Mouse (Mus musculus): ENCODE data around the gene March4. TPM values are rescaled to one million over a fixed set of nuclear protein-coding genes. Genes with fewer than 3 reads are reported as not detected.

March4 gene
- total RNA-seq, 1 experiment = not detected

- in situ Hi-C loops (cut with MboI; ENCODE audit: low sequenced_read_pairs in 2 of 2, unreplicated experiment in 2 of 2) = no loop called here
- TF ChIP-seq MAFK (IDR thresholded peaks at IDR 0.05; ENCODE audit: insufficient read depth, low read depth, low read length) (no peak), ZC3H11A (IDR thresholded peaks at IDR 0.05; ENCODE audit: borderline replicate concordance, low read depth, low read length) (no peak), CHD2 (IDR thresholded peaks at IDR 0.05; ENCODE audit: low read depth, low read length) (no peak), HCFC1 (IDR thresholded peaks at IDR 0.05; ENCODE audit: borderline replicate concordance, insufficient read depth, low read length) (no peak), ZNF384 (IDR thresholded peaks at IDR 0.05; ENCODE audit: low read depth, low read length) (no peak)
- H3K4me1 ChIP-seq (ENCODE audit: control insufficient read depth in 2 of 2, insufficient read depth in 2 of 2, low read length in 2 of 2, poor library complexity in 1 of 2) = peaks cover 2 to 3% of the 10 kb centered on the region in 2 experiments; a peak in 2 of 4 replicates
Measured at GRCm38 (mm10) chr1:72492666-72493065, 44.1 kb downstream of the March4 start.

GRCm38 (mm10) chr1:72491307-72491706 lies 45.4 kb downstream of the March4 start:
- Histone ChIP-seq H3K4me1 (ENCODE audit: control insufficient read depth in 2 of 2, insufficient read depth in 2 of 2, low read length in 2 of 2, poor library complexity in 1 of 2) (peaks cover 2 to 3% of the 10 kb centered on the region in 2 experiments; a peak in 2 of 4 replicates), H3K9me3 (ENCODE audit: control insufficient read depth, insufficient read depth, low read depth, low read length) (no peaks in the 10 kb centered on the region), H3K4me3 (ENCODE audit: insufficient read depth in 1 of 2, low read depth in 1 of 2, low read length in 2 of 2, poor library complexity in 1 of 2, severe bottlenecking in 1 of 2) (no peak overlapping the region), H3K9ac (ENCODE audit: insufficient read depth, low read depth, low read length, poor library complexity, severe bottlenecking) (no peak overlapping the region), H3K36me3 (ENCODE audit: control insufficient read depth, insufficient read depth, low read length, poor library complexity, severe bottlenecking) (no peaks in the 10 kb centered on the region), H3K27ac (ENCODE audit: insufficient read depth, low read depth, low read length, poor library complexity, severe bottlenecking) (peak overlapping the region; percentile 35; the same call in 1 of the 2 replicates)
- in situ Hi-C loops (cut with MboI; ENCODE audit: low sequenced_read_pairs in 2 of 2, unreplicated experiment in 2 of 2) = no loop called here
- DNase-seq (ENCODE audit: low read depth, low spot score) = no peak
- TF ChIP-seq ZC3H11A (IDR thresholded peaks at IDR 0.05; ENCODE audit: borderline replicate concordance, low read depth, low read length) (no peak), HCFC1 (IDR thresholded peaks at IDR 0.05; ENCODE audit: borderline replicate concordance, insufficient read depth, low read length) (no peak), MAFK (IDR thresholded peaks at IDR 0.05; ENCODE audit: insufficient read depth, low read depth, low read length) (no peak), CHD2 (IDR thresholded peaks at IDR 0.05; ENCODE audit: low read depth, low read length) (no peak), ZNF384 (IDR thresholded peaks at IDR 0.05; ENCODE audit: low read depth, low read length) (no peak)

More at GRCm38 (mm10) chr1:72492666-72493065, 44.1 kb downstream of the March4 start:
- Histone ChIP-seq H3K27ac (ENCODE audit: insufficient read depth, low read depth, low read length, poor library complexity, severe bottlenecking) (no peak overlapping the region), H3K9ac (ENCODE audit: insufficient read depth, low read depth, low read length, poor library complexity, severe bottlenecking) (no peak overlapping the region), H3K9me3 (ENCODE audit: control insufficient read depth, insufficient read depth, low read depth, low read length) (no peaks in the 10 kb centered on the region), H3K36me3 (ENCODE audit: control insufficient read depth, insufficient read depth, low read length, poor library complexity, severe bottlenecking) (no peaks in the 10 kb centered on the region), H3K4me3 (ENCODE audit: insufficient read depth in 1 of 2, low read depth in 1 of 2, low read length in 2 of 2, poor library complexity in 1 of 2, severe bottlenecking in 1 of 2) (no peak overlapping the region)
- DNase-seq (ENCODE audit: low read depth, low spot score) = no peak

- Histone ChIP-seq H3K9me3 (ENCODE audit: control insufficient read depth, insufficient read depth, low read depth, low read length) (no peaks in the 10 kb centered on the region), H3K27ac (ENCODE audit: insufficient read depth, low read depth, low read length, poor library complexity, severe bottlenecking) (peak overlapping the region; percentile 59; the same call in 1 of the 2 replicates), H3K36me3 (ENCODE audit: control insufficient read depth, insufficient read depth, low read length, poor library complexity, severe bottlenecking) (no peaks in the 10 kb centered on the region), H3K4me3 (ENCODE audit: insufficient read depth in 1 of 2, low read depth in 1 of 2, low read length in 2 of 2, poor library complexity in 1 of 2, severe bottlenecking in 1 of 2) (no peak overlapping the region), H3K9ac (ENCODE audit: insufficient read depth, low read depth, low read length, poor library complexity, severe bottlenecking) (no peak overlapping the region), H3K4me1 (ENCODE audit: control insufficient read depth in 2 of 2, insufficient read depth in 2 of 2, low read length in 2 of 2, poor library complexity in 1 of 2) (peaks cover 2 to 3% of the 10 kb centered on the region in 2 experiments; a peak in 2 of 4 replicates)
- peak; percentile 42 for DNase-seq (ENCODE audit: low read depth, low spot score)
- in situ Hi-C loops (cut with MboI; ENCODE audit: low sequenced_read_pairs in 2 of 2, unreplicated experiment in 2 of 2) = no loop called here
- no peak for TF ChIP-seq HCFC1 (IDR thresholded peaks at IDR 0.05; ENCODE audit: borderline replicate concordance, insufficient read depth, low read length)
- no peak for TF ChIP-seq MAFK (IDR thresholded peaks at IDR 0.05; ENCODE audit: insufficient read depth, low read depth, low read length)
- TF ChIP-seq ZNF384 (IDR thresholded peaks at IDR 0.05; ENCODE audit: low read depth, low read length) = no peak
- no peak for TF ChIP-seq ZC3H11A (IDR thresholded peaks at IDR 0.05; ENCODE audit: borderline replicate concordance, low read depth, low read length)
- no peak; the same call in 1 of the 2 replicates for TF ChIP-seq CHD2 (IDR thresholded peaks at IDR 0.05; ENCODE audit: low read depth, low read length)
Measured at GRCm38 (mm10) chr1:72490801-72491200, 45.9 kb downstream of the March4 start.

GRCm38 (mm10) chr1:72490193-72490592 lies 46.5 kb downstream of the March4 start:
- Histone ChIP-seq H3K4me3 (ENCODE audit: insufficient read depth in 1 of 2, low read depth in 1 of 2, low read length in 2 of 2, poor library complexity in 1 of 2, severe bottlenecking in 1 of 2) (no peak overlapping the region), H3K36me3 (ENCODE audit: control insufficient read depth, insufficient read depth, low read length, poor library complexity, severe bottlenecking) (no peaks in the 10 kb centered on the region), H3K4me1 (ENCODE audit: control insufficient read depth in 2 of 2, insufficient read depth in 2 of 2, low read length in 2 of 2, poor library complexity in 1 of 2) (peaks cover 2 to 3% of the 10 kb centered on the region in 2 experiments; a peak in 2 of 4 replicates), H3K9ac (ENCODE audit: insufficient read depth, low read depth, low read length, poor library complexity, severe bottlenecking) (peak overlapping the region; percentile 21; the same call in 1 of the 2 replicates), H3K9me3 (ENCODE audit: control insufficient read depth, insufficient read depth, low read depth, low read length) (no peaks in the 10 kb centered on the region), H3K27ac (ENCODE audit: insufficient read depth, low read depth, low read length, poor library complexity, severe bottlenecking) (peak overlapping the region; percentile 59)
- DNase-seq (ENCODE audit: low read depth, low spot score) = peak; percentile 7
- no peak for TF ChIP-seq HCFC1 (IDR thresholded peaks at IDR 0.05; ENCODE audit: borderline replicate concordance, insufficient read depth, low read length)
- TF ChIP-seq MAFK (IDR thresholded peaks at IDR 0.05; ENCODE audit: insufficient read depth, low read depth, low read length) = no peak
- no peak for TF ChIP-seq CHD2 (IDR thresholded peaks at IDR 0.05; ENCODE audit: low read depth, low read length)
- no peak for TF ChIP-seq ZNF384 (IDR thresholded peaks at IDR 0.05; ENCODE audit: low read depth, low read length)
- TF ChIP-seq ZC3H11A (IDR thresholded peaks at IDR 0.05; ENCODE audit: borderline replicate concordance, low read depth, low read length) = no peak
- in situ Hi-C loops (cut with MboI; ENCODE audit: low sequenced_read_pairs in 2 of 2, unreplicated experiment in 2 of 2) = no loop called here
